Mouse (Mus musculus) erythroid progenitor cell, adult 5-6 weeks (primary cell): Measurements from ENCODE around the gene Edf1. TPM values are rescaled to one million over a fixed set of nuclear protein-coding genes. Genes with fewer than 3 reads are reported as not detected.

Experiments used
- ATAC-seq: replicated peaks from 2 replicates; pipeline ENCODE4 v1.8.0; 2016; ENCODE audit warnings: moderate number of reproducible peaks, mild to moderate bottlenecking, moderate TSS enrichment, inconsistent platforms; ENCODE audit not compliant: poor library complexity, low FRiP score, severe bottlenecking
- total RNA-seq, 2 experiments: library from RNA; stranded (forward) in 1 of 2; stranded (reverse) in 1 of 2; fragments of 150-400 nt in 1 of 2; fragments of 186-747, 209-891 nt in 1 of 2; gene quantifications; 2 replicates each; pipeline versions ENCODE4 v1.2.3 to v1.2.4; 2015 to 2017; ENCODE audit warnings: low replicate concordance in 2 of 2

Gene Edf1
- total RNA-seq, 2 experiments from 2014 or later = 65.0 to 72.1 TPM

- ATAC-seq = no peak
Measured at GRCm38 (mm10) chr2:25558774-25559173, 1.1 kb downstream of the Edf1 start.

- ATAC-seq = no peak
Measured at GRCm38 (mm10) chr2:25560551-25560950, 2.9 kb downstream of the Edf1 start.

- ATAC-seq = no peak
Measured at GRCm38 (mm10) chr2:25561946-25562345, 4.3 kb downstream of the Edf1 start.

GRCm38 (mm10) chr2:25565741-25566140 is 8.1 kb downstream of the Edf1 start:
- ATAC-seq = no peak

GRCm38 (mm10) chr2:25566558-25566957 is 8.9 kb downstream of the Edf1 start:
- ATAC-seq = no peak

- no peak for ATAC-seq
Measured at GRCm38 (mm10) chr2:25568473-25569019, 10.9 kb downstream of the Edf1 start.

- ATAC-seq = no peak
Measured at GRCm38 (mm10) chr2:25569323-25569722, 11.7 kb downstream of the Edf1 start.

GRCm38 (mm10) chr2:25571221-25571620 is 13.6 kb downstream of the Edf1 start:
- ATAC-seq = no peak

- ATAC-seq = no peak
Measured at GRCm38 (mm10) chr2:25573068-25573467, 15.4 kb downstream of the Edf1 start.

- ATAC-seq = no peak
Measured at GRCm38 (mm10) chr2:25574136-25574535, 16.5 kb downstream of the Edf1 start.

GRCm38 (mm10) chr2:25574579-25575431 is 17.2 kb downstream of the Edf1 start, which contains the start of the genes Mamdc4 and Phpt1:
Gene Mamdc4 (minus strand): TSS chr2:25574845.
Gene Phpt1 (minus strand): TSS chr2:25575224.
- peak; percentile 91 for ATAC-seq

- ATAC-seq = no peak
Measured at GRCm38 (mm10) chr2:25575432-25576027, 17.9 kb downstream of the Edf1 start.

GRCm38 (mm10) chr2:25576028-25576850 is 18.6 kb downstream of the Edf1 start:
- ATAC-seq = no peak

- ATAC-seq = no peak
Measured at GRCm38 (mm10) chr2:25576965-25577891, 19.6 kb downstream of the Edf1 start.

- ATAC-seq = no peak
Measured at GRCm38 (mm10) chr2:25577951-25578795, 20.5 kb downstream of the Edf1 start.

- no peak for ATAC-seq
Measured at GRCm38 (mm10) chr2:25578796-25579736, 21.4 kb downstream of the Edf1 start.
